Mouse (Mus musculus) MEL (cell line): ENCODE results near the gene Aff3. TPM values are rescaled to one million over a fixed set of nuclear protein-coding genes. Genes with fewer than 3 reads are reported as not detected.

ENCODE experiments used
- DNase-seq: peaks from one replicate; pipeline ENCODE4 v3.0.0; 2011; ENCODE audit warnings: low read depth, low spot score
- H3K27ac ChIP-seq: 2 replicates; pipeline ENCODE4 v1.5.1; 2012; ENCODE audit warnings: low read depth, mild to moderate bottlenecking, control low read depth, low read length, moderate library complexity; ENCODE audit not compliant: control insufficient read depth
- H3K27me3 ChIP-seq, 2 experiments: fragments of 150-350 bp in 1 of 2; sonication (generic) in 1 of 2; 2 replicates each; pipeline ENCODE4 v1.6.1; 2012; ENCODE audit warnings: low read length in 2 of 2, mild to moderate bottlenecking in 2 of 2, improper control_type of control experiment in 1 of 2, moderate library complexity in 1 of 2; ENCODE audit not compliant: insufficient read depth in 2 of 2, control insufficient read depth in 1 of 2
- H3K36me3 ChIP-seq, 2 experiments: 2 replicates each; pipeline ENCODE4 v1.6.1; 2012 to 2014; ENCODE audit warnings: low read length in 2 of 2, improper control_type of control experiment in 1 of 2, inconsistent platforms in 1 of 2, mild to moderate bottlenecking in 1 of 2; ENCODE audit not compliant: insufficient read depth in 2 of 2, control insufficient read depth in 1 of 2
- H3K4me1 ChIP-seq, 2 experiments: fragments of 150-350 bp in 1 of 2; sonication (generic) in 1 of 2; 2 replicates each; pipeline ENCODE4 v1.6.1; 2012; ENCODE audit warnings: low read length in 2 of 2, improper control_type of control experiment in 1 of 2, mild to moderate bottlenecking in 1 of 2; ENCODE audit not compliant: insufficient read depth in 2 of 2, control insufficient read depth in 1 of 2
- H3K4me3 ChIP-seq, 2 experiments: fragments of 150-350 bp in 1 of 2; sonication (generic) in 1 of 2; 2 replicates each; pipeline ENCODE4 v1.5.1; 2012; ENCODE audit warnings: low read depth in 2 of 2, low read length in 2 of 2, mild to moderate bottlenecking in 2 of 2, moderate library complexity in 2 of 2, control low read depth in 1 of 2, improper control_type of control experiment in 1 of 2; ENCODE audit not compliant: control insufficient read depth in 1 of 2, insufficient read depth in 1 of 2
- H3K79me2 ChIP-seq: 2 replicates; pipeline ENCODE4 v1.6.1; 2012; ENCODE audit warnings: mild to moderate bottlenecking, low read length, moderate library complexity; ENCODE audit not compliant: control insufficient read depth, poor library complexity, insufficient read depth
- H3K9ac ChIP-seq: 2 replicates; pipeline ENCODE4 v1.6.1; 2012; ENCODE audit warnings: low read depth, mild to moderate bottlenecking, control low read depth, low read length, moderate library complexity; ENCODE audit not compliant: control insufficient read depth, poor library complexity, severe bottlenecking
- H3K9me3 ChIP-seq: fragments of 150-350 bp; sonication (generic); replicated peaks from 2 replicates; pipeline ENCODE4 v1.6.1; 2012; ENCODE audit warnings: mild to moderate bottlenecking, low read length, improper control_type of control experiment, moderate library complexity; ENCODE audit not compliant: insufficient read depth
- CHD1 ChIP-seq: IDR thresholded peaks from 2 replicates; pipeline ENCODE4 v1.6.1; 2012; ENCODE audit warnings: low read depth, mild to moderate bottlenecking, inconsistent platforms, low read length, improper control_type of control experiment
- CHD2 ChIP-seq: IDR thresholded peaks from 2 replicates; pipeline ENCODE4 v1.6.1; 2011; ENCODE audit warnings: low read length, improper control_type of control experiment
- CTCF ChIP-seq, 3 experiments: IDR thresholded peaks in 2 of 3; conservative IDR thresholded peaks in 1 of 3; 2 replicates each; pipeline ENCODE4 v1.5.1; 2011 to 2012; ENCODE audit warnings: low read length in 3 of 3, low read depth in 2 of 3, mild to moderate bottlenecking in 2 of 3, improper control_type of control experiment in 1 of 3, inconsistent platforms in 1 of 3, mixed read lengths in 1 of 3, moderate library complexity in 1 of 3; ENCODE audit not compliant: control insufficient read depth in 1 of 3, insufficient read depth in 1 of 3, poor library complexity in 1 of 3, severe bottlenecking in 1 of 3
- ELF1 ChIP-seq: IDR thresholded peaks from 2 replicates; pipeline ENCODE4 v1.6.1; 2014; ENCODE audit warnings: low read depth, mild to moderate bottlenecking, inconsistent platforms, low read length, improper control_type of control experiment, moderate library complexity
- ETS1 ChIP-seq: IDR thresholded peaks from 2 replicates; pipeline ENCODE4 v1.6.1; 2012; ENCODE audit warnings: low read depth, mild to moderate bottlenecking, inconsistent platforms, low read length, improper control_type of control experiment, moderate library complexity
- GABPA ChIP-seq: IDR thresholded peaks from 2 replicates; pipeline ENCODE4 v1.6.1; 2012; ENCODE audit warnings: low read depth, mild to moderate bottlenecking, inconsistent platforms, low read length, improper control_type of control experiment, moderate library complexity
- GATA1 ChIP-seq: IDR thresholded peaks from 2 replicates; pipeline ENCODE4 v1.6.1; 2011; ENCODE audit warnings: low read depth, low read length, improper control_type of control experiment
- MAFK ChIP-seq: IDR thresholded peaks from 2 replicates; pipeline ENCODE4 v1.6.1; 2011; ENCODE audit warnings: low read depth, mild to moderate bottlenecking, low read length, improper control_type of control experiment, borderline replicate concordance
- MAX ChIP-seq: IDR thresholded peaks from 2 replicates; pipeline ENCODE4 v1.6.1; 2011; ENCODE audit warnings: low read length, improper control_type of control experiment
- MYB ChIP-seq: IDR thresholded peaks from 2 replicates; pipeline ENCODE4 v1.6.1; 2011; ENCODE audit warnings: mild to moderate bottlenecking, low read depth, low read length, improper control_type of control experiment
- NELFE ChIP-seq: IDR thresholded peaks from 2 replicates; pipeline ENCODE4 v1.6.1; 2011; ENCODE audit warnings: low read depth, low read length, improper control_type of control experiment
- POLR2AphosphoS2 ChIP-seq: IDR thresholded peaks from 2 replicates; pipeline ENCODE4 v1.6.1; 2011; ENCODE audit warnings: low read length, improper control_type of control experiment
- POLR2AphosphoS5 ChIP-seq: IDR thresholded peaks from 2 replicates; pipeline ENCODE4 v1.6.1; 2012; ENCODE audit warnings: low read depth, borderline replicate concordance, mild to moderate bottlenecking, inconsistent platforms, low read length, moderate library complexity, mixed read lengths
- SIN3A ChIP-seq: IDR thresholded peaks from 2 replicates; pipeline ENCODE4 v1.6.1; 2012; ENCODE audit warnings: low read length, improper control_type of control experiment, inconsistent platforms
- SMC3 ChIP-seq: IDR thresholded peaks from 2 replicates; pipeline ENCODE4 v1.6.1; 2011; ENCODE audit warnings: low read depth, low read length, improper control_type of control experiment
- TAL1 ChIP-seq: IDR thresholded peaks from 2 replicates; pipeline ENCODE4 v1.6.1; 2012; ENCODE audit warnings: mild to moderate bottlenecking, inconsistent platforms, low read length, moderate library complexity, mixed read lengths
- TBP ChIP-seq: IDR thresholded peaks from 2 replicates; pipeline ENCODE4 v1.8.0; 2011; ENCODE audit warnings: low read depth, low read length, improper control_type of control experiment
- TCF12 ChIP-seq: IDR thresholded peaks from 2 replicates; pipeline ENCODE4 v1.6.1; 2014; ENCODE audit warnings: low read depth, mild to moderate bottlenecking, inconsistent platforms, low read length, improper control_type of control experiment, moderate library complexity
- UBTF ChIP-seq: IDR thresholded peaks from 2 replicates; pipeline ENCODE4 v1.6.1; 2012; ENCODE audit warnings: low read depth, mild to moderate bottlenecking, inconsistent platforms, low read length, improper control_type of control experiment, moderate library complexity, borderline replicate concordance; ENCODE audit not compliant: insufficient read depth
- USF1 ChIP-seq: IDR thresholded peaks from 2 replicates; pipeline ENCODE4 v1.6.1; 2014; ENCODE audit warnings: low read depth, mild to moderate bottlenecking, inconsistent platforms, low read length, improper control_type of control experiment, moderate library complexity
- ZKSCAN1 ChIP-seq: IDR thresholded peaks from 2 replicates; pipeline ENCODE4 v1.6.1; 2012; ENCODE audit warnings: low read depth, mild to moderate bottlenecking, inconsistent platforms, low read length, improper control_type of control experiment, moderate library complexity
- ZMIZ1 ChIP-seq: IDR thresholded peaks from 2 replicates; pipeline ENCODE4 v1.6.1; 2012; ENCODE audit warnings: low read depth, mild to moderate bottlenecking, inconsistent platforms, low read length, improper control_type of control experiment, moderate library complexity
- ZNF384 ChIP-seq: IDR thresholded peaks from 2 replicates; pipeline ENCODE4 v1.6.1; 2012; ENCODE audit warnings: low read depth, mild to moderate bottlenecking, inconsistent platforms, low read length, improper control_type of control experiment
- polyA plus RNA-seq, 2 experiments: library from polyadenylated mRNA; stranded (reverse) in 1 of 2; unstranded in 1 of 2; fragments of >175 nt in 1 of 2; fragments of >200 nt in 1 of 2; gene quantifications; 2 replicates each; pipeline versions ENCODE4 v1.2.1 to v1.2.4; 2012; ENCODE audit warnings: low replicate concordance in 2 of 2, low read depth in 1 of 2; ENCODE audit not compliant: insufficient read length in 2 of 2, insufficient read depth in 1 of 2, missing spikeins in 1 of 2
- total RNA-seq: library from RNA; depleted of rRNA; stranded (reverse); fragments of 300-350 nt; gene quantifications from 2 replicates; pipeline ENCODE4 v1.2.3, GENCODE M21; 2012

Gene Aff3
- total and polyA plus RNA-seq, 3 experiments, result 18.5 to 41.1 (median 25.4) TPM

GRCm38 (mm10) chr1:38665611-38666010 is 856 bp upstream of the Aff3 start:
- DNase-seq, result peak; percentile 68
- TF ChIP-seq NELFE, result peak; percentile 27; the same call in 1 of the 2 replicates
- 0 out of 2 replicates have a peak, but pooled peaks have one; percentile 23 for TF ChIP-seq SIN3A
- peak; percentile 44; the same call in 1 of the 2 replicates for TF ChIP-seq ETS1
- no peak for TF ChIP-seq SMC3
- H3K27ac ChIP-seq, result peak overlapping the region; percentile 82

GRCm38 (mm10) chr1:38664261-38664660 is 494 bp downstream of the Aff3 start:
- Histone ChIP-seq H3K9me3 (no peaks in the 10 kb centered on the region), H3K27me3 (no peaks in the 10 kb centered on the region), H3K4me1 (peaks cover 47 to 51% of the 10 kb centered on the region in 2 experiments), H3K36me3 (peaks cover 9 to 50% of the 10 kb centered on the region in 2 experiments), H3K27ac (peak overlapping the region; percentile 82), H3K4me3 (peak overlapping the region; percentile 77 to 87), H3K9ac (peak overlapping the region; percentile 81), H3K79me2 (peaks cover 28% of the 10 kb centered on the region)
- TF ChIP-seq ZKSCAN1 (no peak), MAX (no peak; the same call in 1 of the 2 replicates), USF1 (no peak), UBTF (no peak), TAL1 (no peak), GATA1 (no peak), TCF12 (no peak), ELF1 (no peak), POLR2AphosphoS2 (no peak), POLR2AphosphoS5 (no peak), ZNF384 (no peak), CTCF (IDR thresholded peaks at IDR 0.05 in 2 of 3, conservative IDR thresholded peaks at IDR 0.05 in 1 of 3; ENCODE audit: control insufficient read depth in 1 of 3, insufficient read depth in 1 of 3, low read depth in 2 of 3, low read length in 3 of 3, poor library complexity in 1 of 3, severe bottlenecking in 1 of 3) (no peak), ZMIZ1 (no peak), CHD1 (no peak), TBP (no peak), GABPA (no peak), MYB (no peak), CHD2 (no peak), MAFK (no peak)
- DNase-seq, result peak; percentile 62

More at GRCm38 (mm10) chr1:38665611-38666010, 856 bp upstream of the Aff3 start:
- Histone ChIP-seq H3K27me3 (no peaks in the 10 kb centered on the region), H3K79me2 (peaks cover 28% of the 10 kb centered on the region), H3K9ac (peak overlapping the region; percentile 81; the same call in 1 of the 2 replicates), H3K9me3 (no peaks in the 10 kb centered on the region), H3K36me3 (peaks cover 7 to 52% of the 10 kb centered on the region in 2 experiments), H3K4me3 (no peak overlapping the region), H3K4me1 (peaks cover 54% of the 10 kb centered on the region in 2 experiments)
